ENCODE assay signal across 16 mouse cellular contexts in genomic region chr6:27460998-27461397, GRCm38 (mm10).
"Had no signal": no experiment of that assay in that cellular context is flagged by ENCODE, and none has a peak within 500 bp of the region (broad histone marks: within the 10 kb centered on the region; RNA-seq: fewer than 3 reads in every experiment).

No protein-coding gene starts in this region.

- H3K36me3 ChIP-seq: intestine, embryonic 15.5 days; liver, embryonic 13.5 days; midbrain, embryonic 10.5 days; midbrain, embryonic 13.5 days had no signal

- DNase-seq: kidney, adult 11 months; kidney, adult 8-10 months; kidney, postnatal 36 days; layer of hippocampus, postnatal 36 days; liver, embryonic 13.5 days; lung, adult 2 months; lung, postnatal 14 days; lung, postnatal 4 days; thymus, adult 18-20 months; thymus, postnatal 36 days had no signal

- H3K27ac ChIP-seq: intestine, embryonic 15.5 days; left cerebral cortex, adult 2 months; liver, embryonic 13.5 days; midbrain, embryonic 10.5 days; midbrain, embryonic 13.5 days had no signal

- H3K4me3 ChIP-seq: intestine, embryonic 15.5 days; left cerebral cortex, adult 2 months; liver, embryonic 13.5 days; midbrain, embryonic 10.5 days; midbrain, embryonic 13.5 days; myocyte had no signal

- H3K9me3 ChIP-seq: intestine, embryonic 15.5 days; liver, embryonic 13.5 days; midbrain, embryonic 10.5 days; midbrain, embryonic 13.5 days had no signal

- H3K4me2 ChIP-seq: intestine, embryonic 15.5 days; liver, embryonic 13.5 days; midbrain, embryonic 13.5 days had no signal

- H3K4me1 ChIP-seq: intestine, embryonic 15.5 days; liver, embryonic 13.5 days; midbrain, embryonic 10.5 days; midbrain, embryonic 13.5 days had no signal

- ATAC-seq: intestine, embryonic 15.5 days; midbrain, embryonic 13.5 days; midbrain, embryonic 16.5 days had no signal

- H3K27me3 ChIP-seq: intestine, embryonic 15.5 days; liver, embryonic 13.5 days; midbrain, embryonic 13.5 days had no signal

- H3K9ac ChIP-seq: intestine, embryonic 15.5 days; liver, embryonic 13.5 days; midbrain, embryonic 13.5 days had no signal
